Mouse (Mus musculus): ENCODE data around the gene Ccdc88c. TPM values are rescaled to one million over a fixed set of nuclear protein-coding genes. Genes with fewer than 3 reads are reported as not detected.

Ccdc88c gene
- polyA plus RNA-seq, 1 experiment from 2014 or later = 4.8 TPM

- no peaks in the 10 kb centered on the region; the same call in 1 of the 2 replicates for H3K4me1 ChIP-seq (ENCODE audit: control insufficient read depth, insufficient read depth, low read length)
- DNase-seq (ENCODE audit: low spot score) = no peak
These were observed 20.2 kb downstream of the Ccdc88c start for GRCm38 (mm10) chr12:101008648-101009047.

GRCm38 (mm10) chr12:101007968-101008481 lies 20.8 kb downstream of the Ccdc88c start:
- Histone ChIP-seq H3K4me3 (ENCODE audit: low read depth, low read length) (no peak overlapping the region), H3K4me2 (ENCODE audit: low read depth, low read length) (no peak overlapping the region), H3K4me1 (ENCODE audit: control insufficient read depth, insufficient read depth, low read length) (no peaks in the 10 kb centered on the region; the same call in 1 of the 2 replicates), H3K27ac (replicated peaks; ENCODE audit: low read depth, low read length) (no peak overlapping the region), H3K36me3 (replicated peaks; ENCODE audit: control insufficient read depth, insufficient read depth, low read depth, low read length) (no peaks in the 10 kb centered on the region), H3K9ac (replicated peaks; ENCODE audit: low read length) (no peak overlapping the region; the same call in 1 of the 2 replicates), H3K9me3 (replicated peaks; ENCODE audit: control insufficient read depth, low read length) (no peaks in the 10 kb centered on the region), H3K27me3 (ENCODE audit: control insufficient read depth, insufficient read depth, low read length) (0 out of 2 replicates have a peak, but pooled peaks cover 2% of the 10 kb centered on the region)
- no peak for ATAC-seq (replicated peaks; ENCODE audit: insufficient number of reproducible peaks, low FRiP score, low TSS enrichment, low read depth)
- DNase-seq (ENCODE audit: low spot score) = no peak
- WGBS = 27% methylated on average over 10 of the region's 10 CpGs

More at GRCm38 (mm10) chr12:101008648-101009047, 20.2 kb downstream of the Ccdc88c start:
- Histone ChIP-seq H3K4me2 (ENCODE audit: low read depth, low read length) (no peak overlapping the region), H3K27ac (replicated peaks; ENCODE audit: low read depth, low read length) (no peak overlapping the region), H3K4me3 (ENCODE audit: low read depth, low read length) (no peak overlapping the region), H3K36me3 (replicated peaks; ENCODE audit: control insufficient read depth, insufficient read depth, low read depth, low read length) (no peaks in the 10 kb centered on the region), H3K9ac (replicated peaks; ENCODE audit: low read length) (no peak overlapping the region; the same call in 1 of the 2 replicates), H3K9me3 (replicated peaks; ENCODE audit: control insufficient read depth, low read length) (no peaks in the 10 kb centered on the region), H3K27me3 (ENCODE audit: control insufficient read depth, insufficient read depth, low read length) (0 out of 2 replicates have a peak, but pooled peaks cover 2% of the 10 kb centered on the region)
- 36% methylated on average over 4 of the region's 4 CpGs for WGBS
- no peak for ATAC-seq (replicated peaks; ENCODE audit: insufficient number of reproducible peaks, low FRiP score, low TSS enrichment, low read depth)

GRCm38 (mm10) chr12:101007427-101007826 lies 21.4 kb downstream of the Ccdc88c start:
- H3K9me3 ChIP-seq (replicated peaks; ENCODE audit: control insufficient read depth, low read length) = no peaks in the 10 kb centered on the region
- no peaks in the 10 kb centered on the region; the same call in 1 of the 2 replicates for H3K4me1 ChIP-seq (ENCODE audit: control insufficient read depth, insufficient read depth, low read length)
- H3K27me3 ChIP-seq (ENCODE audit: control insufficient read depth, insufficient read depth, low read length) = 0 out of 2 replicates have a peak, but pooled peaks cover 1% of the 10 kb centered on the region
- no peak overlapping the region for H3K4me2 ChIP-seq (ENCODE audit: low read depth, low read length)
- H3K27ac ChIP-seq (replicated peaks; ENCODE audit: low read depth, low read length) = no peak overlapping the region
- no peaks in the 10 kb centered on the region for H3K36me3 ChIP-seq (replicated peaks; ENCODE audit: control insufficient read depth, insufficient read depth, low read depth, low read length)
- ATAC-seq (replicated peaks; ENCODE audit: insufficient number of reproducible peaks, low FRiP score, low TSS enrichment, low read depth) (no peak), DNase-seq (ENCODE audit: low spot score) (no peak)
- no peak overlapping the region for H3K4me3 ChIP-seq (ENCODE audit: low read depth, low read length)
- no peak overlapping the region for H3K9ac ChIP-seq (replicated peaks; ENCODE audit: low read length)
- WGBS = 73% methylated on average over 9 of the region's 9 CpGs

GRCm38 (mm10) chr12:101005665-101006420 lies 23.0 kb downstream of the Ccdc88c start:
- no peaks in the 10 kb centered on the region for H3K27me3 ChIP-seq (ENCODE audit: control insufficient read depth, insufficient read depth, low read length)
- no peak for DNase-seq (ENCODE audit: low spot score)
- H3K4me2 ChIP-seq (ENCODE audit: low read depth, low read length) = no peak overlapping the region
- H3K9me3 ChIP-seq (replicated peaks; ENCODE audit: control insufficient read depth, low read length) = no peaks in the 10 kb centered on the region
- H3K4me1 ChIP-seq (ENCODE audit: control insufficient read depth, insufficient read depth, low read length) = no peaks in the 10 kb centered on the region
- no peak for ATAC-seq (replicated peaks; ENCODE audit: insufficient number of reproducible peaks, low FRiP score, low TSS enrichment, low read depth)
- no peak overlapping the region for H3K27ac ChIP-seq (replicated peaks; ENCODE audit: low read depth, low read length)
- no peak overlapping the region for H3K9ac ChIP-seq (replicated peaks; ENCODE audit: low read length)
- H3K4me3 ChIP-seq (ENCODE audit: low read depth, low read length) = no peak overlapping the region
- no peaks in the 10 kb centered on the region for H3K36me3 ChIP-seq (replicated peaks; ENCODE audit: control insufficient read depth, insufficient read depth, low read depth, low read length)
- 83% methylated on average over 12 of the region's 12 CpGs for WGBS

- no peaks in the 10 kb centered on the region for H3K4me1 ChIP-seq (ENCODE audit: control insufficient read depth, insufficient read depth, low read length)
- no peak overlapping the region for H3K27ac ChIP-seq (replicated peaks; ENCODE audit: low read depth, low read length)
- no peaks in the 10 kb centered on the region for H3K36me3 ChIP-seq (replicated peaks; ENCODE audit: control insufficient read depth, insufficient read depth, low read depth, low read length)
- H3K9me3 ChIP-seq (replicated peaks; ENCODE audit: control insufficient read depth, low read length) = no peaks in the 10 kb centered on the region
- no peak overlapping the region for H3K4me2 ChIP-seq (ENCODE audit: low read depth, low read length)
- no peak for ATAC-seq (replicated peaks; ENCODE audit: insufficient number of reproducible peaks, low FRiP score, low TSS enrichment, low read depth)
- no peaks in the 10 kb centered on the region for H3K27me3 ChIP-seq (ENCODE audit: control insufficient read depth, insufficient read depth, low read length)
- H3K4me3 ChIP-seq (ENCODE audit: low read depth, low read length) = no peak overlapping the region
- 83% methylated on average over 5 of the region's 5 CpGs for WGBS
- H3K9ac ChIP-seq (replicated peaks; ENCODE audit: low read length) = no peak overlapping the region
- DNase-seq (ENCODE audit: low spot score) = no peak
These were observed 23.9 kb downstream of the Ccdc88c start for GRCm38 (mm10) chr12:101004982-101005381.

GRCm38 (mm10) chr12:101002801-101003513 lies 25.9 kb downstream of the Ccdc88c start:
- peaks cover 11% of the 10 kb centered on the region for H3K4me1 ChIP-seq (ENCODE audit: control insufficient read depth, insufficient read depth, low read length)
- H3K4me3 ChIP-seq (ENCODE audit: low read depth, low read length) = no peak overlapping the region
- no peak overlapping the region; the same call in 1 of the 2 replicates for H3K27ac ChIP-seq (replicated peaks; ENCODE audit: low read depth, low read length)
- 37% methylated on average over 4 of the region's 4 CpGs for WGBS
- no peak overlapping the region for H3K9ac ChIP-seq (replicated peaks; ENCODE audit: low read length)
- no peak overlapping the region for H3K4me2 ChIP-seq (ENCODE audit: low read depth, low read length)
- DNase-seq (ENCODE audit: low spot score) (no peak), ATAC-seq (replicated peaks; ENCODE audit: insufficient number of reproducible peaks, low FRiP score, low TSS enrichment, low read depth) (no peak)
- H3K9me3 ChIP-seq (replicated peaks; ENCODE audit: control insufficient read depth, low read length) = no peaks in the 10 kb centered on the region
- H3K27me3 ChIP-seq (ENCODE audit: control insufficient read depth, insufficient read depth, low read length) = no peaks in the 10 kb centered on the region
- H3K36me3 ChIP-seq (replicated peaks; ENCODE audit: control insufficient read depth, insufficient read depth, low read depth, low read length) = no peaks in the 10 kb centered on the region

- ATAC-seq (replicated peaks; ENCODE audit: insufficient number of reproducible peaks, low FRiP score, low TSS enrichment, low read depth) (no peak), DNase-seq (ENCODE audit: low spot score) (no peak)
- 41% methylated on average over 7 of the region's 7 CpGs for WGBS
- no peak overlapping the region for H3K4me3 ChIP-seq (ENCODE audit: low read depth, low read length)
- no peak overlapping the region for H3K27ac ChIP-seq (replicated peaks; ENCODE audit: low read depth, low read length)
- H3K9me3 ChIP-seq (replicated peaks; ENCODE audit: control insufficient read depth, low read length) = no peaks in the 10 kb centered on the region
- no peaks in the 10 kb centered on the region for H3K36me3 ChIP-seq (replicated peaks; ENCODE audit: control insufficient read depth, insufficient read depth, low read depth, low read length)
- no peaks in the 10 kb centered on the region for H3K27me3 ChIP-seq (ENCODE audit: control insufficient read depth, insufficient read depth, low read length)
- H3K9ac ChIP-seq (replicated peaks; ENCODE audit: low read length) = no peak overlapping the region
- no peak overlapping the region for H3K4me2 ChIP-seq (ENCODE audit: low read depth, low read length)
- peaks cover 17% of the 10 kb centered on the region for H3K4me1 ChIP-seq (ENCODE audit: control insufficient read depth, insufficient read depth, low read length)
These were observed 29.5 kb downstream of the Ccdc88c start for GRCm38 (mm10) chr12:100999061-100999954.
